Mouse (Mus musculus) hindbrain, embryonic 13.5 days (tissue): ENCODE data around the gene Sppl3. TPM values are rescaled to one million over a fixed set of nuclear protein-coding genes. Genes with fewer than 3 reads are reported as not detected.

Source experiments
- ATAC-seq: fragments of 200-750 bp; cut with Nextera tagmentation; 2 replicates; pipeline ENCODE4 v1.8.0; 2017; ENCODE audit warnings: moderate TSS enrichment; ENCODE audit not compliant: low FRiP score
- H3K27ac ChIP-seq: fragments of 300-500 bp; sonication (generic); 2 replicates; pipeline ENCODE4 v1.5.1; 2015; ENCODE audit warnings: inconsistent platforms, mild to moderate bottlenecking, moderate library complexity
- H3K27me3 ChIP-seq: fragments of 300-500 bp; sonication (generic); 2 replicates; pipeline ENCODE4 v1.6.1; 2015; ENCODE audit warnings: mild to moderate bottlenecking, inconsistent platforms
- H3K36me3 ChIP-seq: fragments of 300-500 bp; sonication (generic); 2 replicates; pipeline ENCODE4 v1.6.1; 2015; ENCODE audit warnings: mild to moderate bottlenecking, inconsistent platforms
- H3K4me1 ChIP-seq: fragments of 300-500 bp; sonication (generic); replicated peaks from 2 replicates; pipeline ENCODE4 v1.6.1; 2015; ENCODE audit warnings: inconsistent platforms
- H3K4me2 ChIP-seq: fragments of 300-500 bp; sonication (generic); 2 replicates; pipeline ENCODE4 v1.6.1; 2015; ENCODE audit warnings: inconsistent platforms, mild to moderate bottlenecking, moderate library complexity
- H3K4me3 ChIP-seq: fragments of 300-500 bp; sonication (generic); 2 replicates; pipeline ENCODE4 v1.5.1; 2015; ENCODE audit warnings: mild to moderate bottlenecking, inconsistent platforms
- H3K9ac ChIP-seq: fragments of 300-500 bp; sonication (generic); 2 replicates; pipeline ENCODE4 v1.6.1; 2015; ENCODE audit warnings: mild to moderate bottlenecking, inconsistent platforms
- H3K9me3 ChIP-seq: fragments of 300-500 bp; sonication (generic); 2 replicates; pipeline ENCODE4 v1.6.1; 2016; ENCODE audit warnings: inconsistent platforms
- WGBS: fragments of 180-500 bp; shearing (Covaris S2); methylation state at CpG from one replicate; pipeline ENCODE4 v1.1.7; 2015; 5-methylcytosine and 5-hydroxymethylcytosine counted together
- polyA plus RNA-seq: library from polyadenylated mRNA; unstranded; fragments of >200 nt; fragmentation: Nextera tagmentation; extraction: Ambion mirVana; gene quantifications from 2 replicates; pipeline ENCODE4 v1.2.1, GENCODE M21; 2015

Gene Sppl3
- polyA plus RNA-seq = 15.8 and 16.5 TPM in 2 replicates

- Histone ChIP-seq H3K4me1 (peaks cover 40% of the 10 kb centered on the region), H3K9ac (peak within 1 kb of the TSS; percentile 98), H3K27me3 (no peaks in the 10 kb centered on the region), H3K4me3 (peak within 1 kb of the TSS; percentile 100), H3K4me2 (peak within 1 kb of the TSS; percentile 94), H3K36me3 (no peaks in the 10 kb centered on the region), H3K9me3 (no peaks in the 10 kb centered on the region), H3K27ac (peak within 1 kb of the TSS; percentile 95)
- peak; percentile 91 for ATAC-seq
- under 1% methylated on average over 54 of the region's 65 CpGs for WGBS
Observed at GRCm38 (mm10) chr5:115010577-115011216, at the start of gene Sppl3. Gene Sppl3 (plus strand): TSS chr5:115011137.

GRCm38 (mm10) chr5:114961590-114962360 is 49.2 kb upstream of the Sppl3 start:
- ATAC-seq = no peak
- Histone ChIP-seq H3K4me2 (no peak overlapping the region), H3K9ac (no peak overlapping the region), H3K27ac (0 out of 2 replicates have a peak overlapping the region, but pooled peaks have one; percentile 8), H3K4me3 (no peak overlapping the region), H3K27me3 (0 out of 2 replicates have a peak, but pooled peaks cover 7% of the 10 kb centered on the region), H3K36me3 (no peaks in the 10 kb centered on the region), H3K9me3 (0 out of 2 replicates have a peak, but pooled peaks cover 7% of the 10 kb centered on the region), H3K4me1 (peaks cover 8% of the 10 kb centered on the region)
- 31% methylated on average over 4 of the region's 4 CpGs for WGBS

- H3K9ac ChIP-seq = no peak overlapping the region
- H3K27ac ChIP-seq = no peak overlapping the region
- WGBS = 76% methylated on average over 7 of the region's 7 CpGs
- H3K4me1 ChIP-seq = peaks cover 12% of the 10 kb centered on the region
- H3K36me3 ChIP-seq = no peaks in the 10 kb centered on the region
- no peak overlapping the region for H3K4me3 ChIP-seq
- 0 out of 2 replicates have a peak, but pooled peaks cover under 1% of the 10 kb centered on the region for H3K9me3 ChIP-seq
- peaks cover 29% of the 10 kb centered on the region for H3K27me3 ChIP-seq
- no peak for ATAC-seq
- H3K4me2 ChIP-seq = no peak overlapping the region
Observed at GRCm38 (mm10) chr5:114964315-114964966, 46.5 kb upstream of the Sppl3 start.

GRCm38 (mm10) chr5:114964967-114965898 is 45.7 kb upstream of the Sppl3 start:
- no peak overlapping the region for H3K9ac ChIP-seq

GRCm38 (mm10) chr5:114967523-114968268 is 43.2 kb upstream of the Sppl3 start:
- no peak for ATAC-seq
- H3K9ac ChIP-seq = no peak overlapping the region
- no peaks in the 10 kb centered on the region for H3K9me3 ChIP-seq
- WGBS = 39% methylated on average over 14 of the region's 14 CpGs
- H3K4me1 ChIP-seq = peaks cover 4% of the 10 kb centered on the region; the same call in 1 of the 2 replicates
- H3K27me3 ChIP-seq = peaks cover 43% of the 10 kb centered on the region
- H3K27ac ChIP-seq = no peak overlapping the region
- H3K4me2 ChIP-seq = no peak overlapping the region
- no peaks in the 10 kb centered on the region for H3K36me3 ChIP-seq
- H3K4me3 ChIP-seq = no peak overlapping the region

More at GRCm38 (mm10) chr5:114964967-114965898, 45.7 kb upstream of the Sppl3 start:
- no peak for ATAC-seq
- WGBS = 71% methylated on average over 17 of the region's 17 CpGs
- Histone ChIP-seq H3K4me1 (peaks cover 12% of the 10 kb centered on the region), H3K4me3 (no peak overlapping the region), H3K4me2 (no peak overlapping the region), H3K36me3 (no peaks in the 10 kb centered on the region), H3K9me3 (no peaks in the 10 kb centered on the region), H3K27ac (no peak overlapping the region), H3K27me3 (peaks cover 37% of the 10 kb centered on the region)

GRCm38 (mm10) chr5:114968651-114969050 is 42.3 kb upstream of the Sppl3 start:
- Histone ChIP-seq H3K9ac (no peak overlapping the region), H3K27ac (no peak overlapping the region), H3K4me3 (no peak overlapping the region), H3K27me3 (peaks cover 43% of the 10 kb centered on the region), H3K4me1 (peaks cover 4% of the 10 kb centered on the region; the same call in 1 of the 2 replicates), H3K4me2 (no peak overlapping the region), H3K9me3 (no peaks in the 10 kb centered on the region), H3K36me3 (no peaks in the 10 kb centered on the region)
- WGBS = 12% methylated on average over 7 of the region's 7 CpGs
- no peak for ATAC-seq

- H3K9me3 ChIP-seq = no peaks in the 10 kb centered on the region
- H3K9ac ChIP-seq = no peak overlapping the region
- no peaks in the 10 kb centered on the region for H3K36me3 ChIP-seq
- no peak overlapping the region for H3K4me3 ChIP-seq
- no peak overlapping the region for H3K27ac ChIP-seq
- no peak overlapping the region for H3K4me2 ChIP-seq
- peaks cover 4% of the 10 kb centered on the region; the same call in 1 of the 2 replicates for H3K4me1 ChIP-seq
- no peak for ATAC-seq
- 18% methylated on average over 4 of the region's 4 CpGs for WGBS
- H3K27me3 ChIP-seq = peaks cover 43% of the 10 kb centered on the region
Observed at GRCm38 (mm10) chr5:114969064-114969463, 41.9 kb upstream of the Sppl3 start.

GRCm38 (mm10) chr5:114969609-114970215 is 41.2 kb upstream of the Sppl3 start:
- Histone ChIP-seq H3K4me1 (peaks cover 4% of the 10 kb centered on the region; the same call in 1 of the 2 replicates), H3K27ac (no peak overlapping the region), H3K9me3 (no peaks in the 10 kb centered on the region), H3K9ac (no peak overlapping the region), H3K4me3 (no peak overlapping the region), H3K36me3 (no peaks in the 10 kb centered on the region), H3K4me2 (no peak overlapping the region), H3K27me3 (peaks cover 43% of the 10 kb centered on the region)
- 44% methylated on average over 13 of the region's 13 CpGs for WGBS
- ATAC-seq = no peak

- Histone ChIP-seq H3K27ac (no peak within 1 kb of the TSS), H3K4me2 (no peak within 1 kb of the TSS), H3K9me3 (no peaks in the 10 kb centered on the region), H3K27me3 (peaks cover 43% of the 10 kb centered on the region), H3K36me3 (no peaks in the 10 kb centered on the region), H3K9ac (no peak within 1 kb of the TSS; the same call in 1 of the 2 replicates), H3K4me1 (peaks cover 4% of the 10 kb centered on the region; the same call in 1 of the 2 replicates), H3K4me3 (no peak within 1 kb of the TSS)
- ATAC-seq = no peak
- WGBS = 84% methylated on average over 17 of the region's 17 CpGs
Observed at GRCm38 (mm10) chr5:114970824-114971227, 40.1 kb upstream of the Sppl3 start, which contains the start of gene Hnf1a. Gene Hnf1a (minus strand): TSS chr5:114971094.

GRCm38 (mm10) chr5:114972201-114972600 is 38.7 kb upstream of the Sppl3 start:
- no peak overlapping the region for H3K4me2 ChIP-seq
- no peak for ATAC-seq
- H3K27me3 ChIP-seq = peaks cover 36% of the 10 kb centered on the region
- H3K27ac ChIP-seq = no peak overlapping the region
- H3K36me3 ChIP-seq = no peaks in the 10 kb centered on the region
- peaks cover 4% of the 10 kb centered on the region; the same call in 1 of the 2 replicates for H3K4me1 ChIP-seq
- no peaks in the 10 kb centered on the region for H3K9me3 ChIP-seq
- H3K4me3 ChIP-seq = no peak overlapping the region
- WGBS = 83% methylated on average over 9 of the region's 9 CpGs
- no peak overlapping the region for H3K9ac ChIP-seq
